Mouse (Mus musculus) cerebellum, adult (tissue): ENCODE data around the gene Dcst2.

ENCODE experiments used
- ATAC-seq: cut with Nextera tagmentation; 2 replicates; pipeline ENCODE4 v1.9.2; 2017; ENCODE audit warnings: mild to moderate bottlenecking, moderate library complexity, mixed read lengths; ENCODE audit not compliant: insufficient number of reproducible peaks, low FRiP score, low TSS enrichment

Gene Dcst2

DNA sequence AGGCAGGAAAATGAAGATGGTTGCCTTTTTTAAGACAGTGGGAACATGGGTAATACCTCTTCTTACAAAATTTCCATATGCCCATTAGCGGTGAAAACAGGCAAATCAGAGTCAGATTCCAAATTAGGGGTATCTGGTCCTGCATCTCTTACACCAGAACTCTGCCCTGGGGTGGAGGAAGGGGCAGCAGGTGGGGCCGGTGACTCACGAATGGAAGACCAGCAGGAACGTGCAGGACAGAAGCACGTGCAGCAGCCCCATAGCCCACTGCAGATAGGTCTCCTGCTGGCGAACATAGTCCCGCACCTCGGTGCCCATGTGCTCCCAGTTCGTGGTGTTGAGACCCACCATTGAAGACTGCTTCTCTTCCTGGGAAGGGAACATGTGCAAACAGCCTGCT lies 5.7 kb upstream of the Dcst2 start:
- ATAC-seq: no peak

DNA sequence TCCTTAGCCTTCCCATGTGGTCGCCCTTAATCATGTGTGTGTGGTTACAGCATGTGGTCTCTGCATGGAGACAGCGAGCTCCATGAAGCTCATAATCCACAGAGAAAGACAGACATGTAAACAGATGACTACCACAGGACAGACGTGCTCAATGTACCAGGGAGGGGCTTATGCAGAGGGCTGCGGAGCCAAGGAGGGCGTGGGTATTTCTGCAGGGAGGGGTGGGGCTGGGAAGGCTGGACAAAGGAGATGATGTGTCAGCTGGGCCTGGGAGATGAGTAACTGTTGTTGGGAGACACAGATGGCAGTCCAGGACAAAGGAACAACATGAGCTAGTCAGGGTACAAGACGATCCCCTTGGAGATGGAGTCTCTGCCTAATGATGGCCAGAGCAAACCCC lies 2.1 kb upstream of the Dcst2 start:
- ATAC-seq: no peak

DNA sequence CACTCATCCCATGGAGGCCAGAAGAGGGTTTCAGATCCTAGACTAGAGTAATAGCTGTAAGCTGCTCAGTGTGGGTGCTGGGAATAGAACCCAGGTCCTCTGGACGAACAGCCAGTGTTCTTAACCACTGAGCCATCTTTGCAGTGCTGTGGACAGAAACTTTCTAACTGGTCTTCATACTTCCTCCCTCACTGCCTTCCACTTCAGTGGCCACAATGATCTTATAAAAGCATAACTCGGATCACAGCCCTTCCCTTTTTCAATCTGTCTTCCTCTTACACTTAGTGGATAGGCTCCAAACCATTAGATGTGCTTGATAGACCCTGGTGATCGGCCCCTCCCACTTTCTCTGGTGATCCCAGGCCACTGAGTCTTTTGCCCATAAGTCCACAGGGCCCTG lies 1.5 kb upstream of the Dcst2 start:
- ATAC-seq: no peak

DNA sequence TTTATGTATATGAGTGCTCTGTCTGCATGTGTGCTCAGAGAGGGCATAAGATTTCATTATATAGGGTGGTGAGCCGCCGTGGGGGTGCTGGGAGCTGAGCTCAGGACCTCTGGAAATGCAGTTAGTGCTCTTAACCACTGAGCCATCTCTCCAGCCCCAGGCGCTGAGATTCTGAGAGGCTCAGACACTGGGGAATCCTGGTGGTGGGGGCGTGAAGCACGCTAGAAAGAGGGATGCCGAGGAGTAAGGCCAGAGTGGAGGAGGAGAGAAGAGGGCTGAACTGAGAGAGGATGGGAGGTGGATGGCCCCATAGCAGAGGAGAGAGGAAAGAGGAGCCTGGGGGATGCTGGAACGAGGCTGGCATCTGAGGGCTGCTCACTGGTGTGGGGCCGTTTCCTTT lies 2.9 kb downstream of the Dcst2 start:
- no peak for ATAC-seq

DNA sequence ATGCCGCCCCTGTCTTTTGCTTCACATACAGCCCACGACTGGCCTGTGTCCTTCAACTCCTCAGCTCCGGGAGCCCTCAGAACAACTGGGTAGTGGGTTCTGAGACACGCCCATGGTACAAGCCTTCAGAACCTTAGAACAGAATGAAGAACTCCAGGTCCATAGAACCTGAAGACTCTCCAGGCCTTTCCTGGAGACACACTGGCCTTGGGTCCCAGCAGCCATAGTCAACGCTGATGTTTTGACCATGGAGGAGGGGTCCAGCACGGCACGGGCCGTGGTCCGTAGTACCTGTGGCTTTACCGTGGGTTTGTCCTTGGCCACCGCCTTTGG lies 3.3 kb downstream of the Dcst2 start, which contains the start of gene Dcst1:
Dcst1 (minus strand) TSS at position 101 of the 333 bp plus-strand sequence.
- ATAC-seq: no peak

DNA sequence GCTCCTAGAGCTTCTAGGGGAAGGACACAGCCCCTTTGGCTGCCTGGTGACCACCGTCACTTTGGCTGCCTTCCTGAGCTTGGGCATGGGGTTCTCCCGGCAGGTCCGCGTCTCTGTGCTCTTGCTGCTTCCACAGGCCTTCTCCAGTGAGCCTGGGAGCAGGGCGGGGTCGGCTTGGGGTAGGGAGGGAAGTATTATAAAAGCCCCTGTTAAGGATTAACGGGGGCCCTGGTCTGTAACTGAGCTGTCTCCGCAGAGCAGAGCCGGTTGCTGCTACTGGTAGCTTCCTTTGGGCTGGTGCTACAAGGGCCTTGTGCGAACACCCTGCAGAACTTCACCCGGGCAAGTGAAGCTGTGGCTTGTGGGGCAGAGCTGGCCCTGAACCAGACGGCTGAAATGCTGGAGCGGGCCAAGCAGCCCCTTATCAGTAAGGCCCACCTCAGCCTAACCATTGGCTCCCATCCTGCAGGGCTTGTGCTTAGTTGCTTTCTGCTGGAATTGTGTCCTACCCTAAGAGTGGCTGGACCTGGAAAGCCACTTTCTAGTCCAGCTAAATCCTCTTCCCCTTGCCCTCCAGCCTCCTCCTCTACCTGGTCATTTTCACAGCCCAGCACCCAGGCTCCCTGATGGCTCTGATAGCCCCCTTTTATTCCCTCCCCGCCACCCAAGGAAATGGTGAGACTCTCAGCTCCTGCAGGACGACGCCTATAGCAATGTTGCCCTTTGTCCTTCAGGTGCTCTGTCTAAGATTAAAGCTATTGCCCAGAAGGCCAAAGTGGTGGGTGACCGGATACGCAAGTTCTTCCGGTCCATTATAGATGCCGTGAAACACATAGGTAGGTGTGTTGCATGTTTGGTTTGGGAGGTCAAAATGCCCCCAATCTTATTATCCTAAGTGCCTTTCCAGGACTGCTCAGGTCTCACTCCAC lies 4.0 kb downstream of the Dcst2 start:
- ATAC-seq: no peak

DNA sequence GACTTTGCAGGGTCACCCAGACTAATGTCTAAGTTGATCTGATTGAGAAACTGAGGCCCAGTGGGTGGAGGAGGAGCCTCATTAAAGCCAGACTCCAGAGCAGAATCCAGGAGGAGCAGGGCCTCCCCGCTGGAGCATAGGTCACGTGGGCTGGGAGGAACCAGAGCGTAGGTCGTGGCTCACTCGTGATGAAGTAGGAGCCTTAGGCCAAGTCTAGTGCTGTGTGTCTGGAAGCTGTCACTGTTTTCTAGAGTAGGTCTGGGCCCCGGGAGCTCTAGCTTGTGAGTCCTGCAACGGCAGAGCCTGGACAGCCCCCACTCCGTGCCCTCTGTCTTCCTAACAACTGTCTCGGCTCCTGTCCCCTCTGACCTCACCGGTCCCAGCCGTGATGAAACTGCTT lies 5.6 kb downstream of the Dcst2 start:
- no peak for ATAC-seq

DNA sequence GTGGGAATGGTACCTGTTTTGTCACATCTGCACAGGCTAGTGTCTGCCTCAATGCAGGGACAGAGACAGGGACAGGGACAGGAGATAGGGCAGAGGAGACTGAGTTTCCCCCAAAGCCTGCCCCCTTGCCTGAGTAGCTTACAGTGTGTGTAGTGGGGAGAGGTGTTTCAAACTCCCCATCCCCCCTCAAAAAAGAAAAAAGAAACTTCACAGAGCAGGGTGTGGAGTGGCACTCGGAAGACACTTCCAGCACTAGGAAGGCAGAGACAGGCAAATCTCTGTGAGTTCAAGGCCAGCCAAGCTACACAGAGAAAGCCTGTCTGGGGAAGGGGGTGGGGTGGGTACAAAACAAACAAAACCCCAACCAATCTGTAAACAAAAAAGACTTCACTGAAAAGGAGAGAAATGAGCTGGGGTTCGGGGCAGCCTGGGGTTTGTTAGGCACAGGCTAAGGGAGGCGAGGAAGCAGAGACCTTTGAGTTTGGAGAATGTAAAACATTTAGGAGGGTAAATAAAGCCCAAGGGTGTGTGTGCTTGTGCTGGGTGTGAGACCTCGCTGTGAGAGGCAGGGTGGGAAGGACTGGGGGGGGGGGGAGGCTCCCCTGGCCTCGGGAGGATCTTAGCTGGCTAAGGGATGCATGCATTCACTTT lies 11.9 kb downstream of the Dcst2 start:
- no peak for ATAC-seq

DNA sequence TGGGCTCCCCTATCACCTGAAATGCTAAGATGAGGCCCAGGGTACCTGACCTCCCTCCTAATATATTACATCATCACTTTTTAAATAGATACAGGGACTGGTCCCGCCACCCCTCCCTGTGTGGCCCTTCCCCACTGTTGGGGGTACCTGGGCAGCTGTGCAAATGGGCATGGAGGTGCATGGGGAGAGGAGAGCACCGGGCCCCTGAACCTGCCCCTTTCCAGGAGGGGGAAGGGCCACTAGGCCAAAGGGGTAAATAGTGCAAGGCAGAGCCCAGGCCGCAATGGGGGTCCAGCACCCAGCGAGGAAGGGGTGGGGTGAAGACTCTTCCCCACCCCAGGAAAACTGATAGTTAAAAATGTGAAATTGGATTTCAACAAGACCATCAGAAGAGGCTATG lies 16.1 kb downstream of the Dcst2 start:
- no peak for ATAC-seq

DNA sequence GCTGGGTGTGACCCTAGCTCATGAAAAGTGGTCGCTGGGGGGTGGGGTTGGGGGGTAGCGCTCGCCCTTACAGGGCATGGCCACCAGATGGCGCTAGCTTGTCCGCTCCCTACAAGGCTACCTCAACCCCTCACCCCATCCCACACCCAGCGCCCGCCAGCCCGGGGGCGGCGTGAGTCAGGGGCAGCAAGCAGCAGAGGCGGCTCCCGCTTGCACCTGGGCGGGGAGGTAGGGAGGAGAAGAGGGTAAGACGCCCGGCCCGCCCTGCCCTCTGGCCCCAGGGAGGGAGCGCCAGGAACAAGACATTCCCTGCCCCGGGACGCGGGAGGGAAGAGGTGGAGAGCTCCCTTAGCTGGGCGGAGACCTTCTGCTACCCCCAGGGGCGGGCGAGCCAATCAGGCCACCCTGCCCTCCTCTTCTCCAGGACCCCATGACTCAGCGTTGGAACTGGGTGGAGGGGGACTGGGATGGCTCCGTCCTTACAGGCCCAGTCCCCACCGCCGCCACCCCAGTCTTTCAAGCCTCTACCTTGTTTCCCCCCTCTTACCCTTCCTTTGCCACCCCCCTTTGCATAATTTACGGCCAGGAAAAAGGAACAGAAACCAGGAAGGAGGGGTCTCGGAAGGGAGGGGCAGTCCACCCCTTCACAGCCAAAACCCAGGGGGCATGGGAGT lies 16.8 kb downstream of the Dcst2 start:
- peak; percentile 46 for ATAC-seq

DNA sequence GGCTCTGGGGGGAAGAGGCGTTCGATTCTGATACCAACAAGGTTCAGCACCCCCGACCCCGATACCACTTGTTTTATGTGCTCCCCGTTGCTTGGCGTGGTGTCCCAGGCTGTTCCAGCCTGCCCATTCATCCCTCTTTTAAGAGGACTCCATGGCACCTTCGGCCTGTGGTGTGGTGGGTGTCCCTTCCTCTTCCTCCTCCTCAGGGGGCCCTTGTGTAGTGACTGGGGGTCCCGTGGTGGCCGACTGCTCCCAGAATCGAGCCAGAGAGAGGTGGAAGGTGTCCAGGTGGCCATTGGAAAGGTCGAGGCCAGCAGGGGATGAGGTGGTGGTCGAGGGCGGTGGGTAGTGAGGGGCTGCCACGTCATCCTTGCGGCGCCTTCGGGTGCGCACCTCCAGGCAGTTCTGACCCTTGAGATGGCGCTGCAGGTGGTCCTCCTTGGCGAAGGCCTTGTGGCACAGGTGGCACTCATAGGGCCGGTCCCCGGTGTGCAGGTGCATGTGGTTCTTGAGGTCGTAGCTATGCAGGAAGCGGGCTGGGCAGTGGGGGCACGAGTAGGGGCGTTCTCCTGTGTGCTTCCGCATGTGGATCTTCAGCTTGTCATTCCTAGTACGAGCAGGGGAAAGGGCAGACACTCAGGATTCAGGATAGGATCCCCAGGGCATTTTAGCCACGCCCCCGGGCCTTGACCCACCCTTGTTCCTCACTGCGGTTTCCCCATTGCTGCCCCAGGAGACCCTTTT lies 17.8 kb downstream of the Dcst2 start:
- ATAC-seq: no peak

DNA sequence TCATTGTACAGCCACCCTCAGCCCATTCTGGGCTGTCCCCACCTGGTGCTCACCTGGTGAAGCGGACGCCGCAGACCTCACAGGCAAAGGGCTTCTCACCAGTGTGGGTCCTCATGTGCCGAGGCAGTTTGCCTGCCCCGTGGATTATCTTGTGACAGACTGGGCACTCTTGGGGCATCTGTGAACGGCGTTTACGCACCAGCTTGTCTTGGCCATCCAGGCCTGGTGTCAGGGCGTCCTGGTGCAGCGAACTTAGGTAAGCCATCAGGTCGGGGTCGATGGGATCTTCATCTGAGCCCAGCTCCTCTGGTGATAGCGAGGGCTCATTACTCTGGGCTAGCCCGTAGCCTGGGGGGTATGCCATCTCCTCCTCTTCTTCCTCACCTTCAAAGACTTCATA lies 18.5 kb downstream of the Dcst2 start:
- ATAC-seq: no peak

DNA sequence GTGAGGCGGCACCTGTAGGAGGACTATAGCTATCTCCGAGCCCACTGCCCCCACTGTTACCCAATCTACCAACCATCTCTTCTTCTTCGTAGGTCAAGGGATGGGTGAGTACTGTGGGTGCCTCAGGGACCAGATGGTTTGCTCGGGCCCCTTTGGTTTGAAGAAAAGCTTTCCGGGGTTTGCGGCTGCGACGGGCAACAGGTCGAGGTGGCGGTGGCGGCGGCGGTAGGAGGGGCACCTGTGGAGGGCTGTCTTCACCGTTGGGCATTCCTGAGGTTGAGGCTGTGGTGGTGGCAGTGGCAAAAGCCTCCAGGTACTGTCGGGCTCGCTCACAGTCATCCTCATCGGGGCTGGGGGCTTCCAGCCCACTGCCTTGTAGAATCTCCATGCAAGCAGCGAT lies 18.9 kb downstream of the Dcst2 start:
- ATAC-seq: no peak

DNA sequence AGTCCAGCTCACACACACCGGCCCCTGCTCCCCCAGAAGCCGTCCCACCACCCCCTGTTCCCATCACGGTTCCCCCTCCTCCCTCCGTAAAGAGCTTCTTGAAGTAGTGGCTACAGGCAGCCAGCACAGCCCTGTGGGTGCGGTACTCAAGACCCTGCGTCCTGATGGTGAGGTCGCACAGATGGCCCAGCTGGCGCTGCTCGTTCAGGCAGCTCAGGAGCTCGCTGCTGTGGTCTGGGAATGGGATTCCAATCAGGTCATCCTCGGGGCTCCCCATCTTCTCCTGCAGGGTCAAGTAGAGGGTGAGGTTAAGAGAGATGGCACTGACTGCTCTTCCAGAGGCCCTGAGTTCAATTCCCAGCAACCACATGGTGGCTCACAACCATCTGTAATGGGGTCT lies 19.5 kb downstream of the Dcst2 start:
- ATAC-seq: no peak

DNA sequence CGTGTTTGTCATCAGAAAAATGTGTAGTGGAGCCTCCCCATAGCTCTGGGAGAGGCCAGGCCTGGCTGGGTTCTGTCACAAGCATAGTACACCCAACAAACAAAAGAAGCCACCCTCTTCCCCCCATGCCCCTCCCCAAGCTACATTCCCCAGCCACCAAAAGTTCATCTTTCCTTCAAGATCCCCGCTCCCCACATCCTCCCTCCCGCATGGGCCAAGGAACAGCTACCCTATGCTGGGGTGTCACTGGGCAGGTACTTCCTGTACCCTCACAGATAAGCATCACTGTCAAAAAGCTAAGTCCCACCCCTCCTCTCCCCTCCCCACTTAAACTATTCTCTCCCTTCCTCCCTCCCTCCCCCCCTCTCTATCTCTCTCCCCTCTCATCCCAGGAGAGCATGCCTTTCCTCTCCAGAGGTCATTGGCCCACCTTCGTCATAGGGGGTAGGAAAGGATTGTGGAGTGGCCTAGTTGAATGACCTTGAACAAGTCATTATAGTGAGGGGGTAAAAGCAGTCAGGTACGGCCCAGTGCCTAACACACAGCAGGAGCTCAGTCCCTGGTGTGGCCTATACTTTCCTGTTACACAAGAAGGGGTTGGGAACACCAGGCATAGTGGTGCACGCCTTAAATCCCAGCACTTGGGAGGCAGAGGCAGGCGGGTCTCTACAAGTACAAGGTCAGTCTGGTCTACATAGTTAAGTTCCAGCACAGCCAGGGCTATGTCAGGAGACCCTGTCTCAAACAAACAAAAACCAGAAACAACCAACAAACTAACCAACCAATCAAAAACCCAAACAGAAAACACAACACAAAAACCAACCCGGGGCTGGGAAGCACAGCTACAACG lies 20.5 kb downstream of the Dcst2 start:
- no peak for ATAC-seq

DNA sequence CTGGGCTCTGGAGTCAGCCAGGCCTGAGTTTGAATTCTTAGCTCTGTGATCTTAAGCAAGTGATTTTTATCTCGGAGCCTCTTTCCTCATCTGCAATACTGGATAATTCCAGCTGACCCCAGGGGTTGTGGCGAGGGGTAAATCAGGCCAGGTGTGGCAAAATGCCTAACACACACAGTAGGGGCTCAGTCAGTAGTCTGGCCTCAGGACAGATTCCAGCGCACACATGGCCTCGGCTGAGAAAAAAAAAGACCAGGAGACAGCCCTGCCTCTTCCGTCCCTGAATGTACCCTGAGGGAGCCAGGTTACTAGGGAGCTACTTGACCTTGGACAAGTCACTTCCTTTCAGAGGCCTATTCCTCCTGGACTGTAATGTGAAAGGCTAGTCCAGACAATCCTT lies 21.2 kb downstream of the Dcst2 start:
- no peak for ATAC-seq

DNA sequence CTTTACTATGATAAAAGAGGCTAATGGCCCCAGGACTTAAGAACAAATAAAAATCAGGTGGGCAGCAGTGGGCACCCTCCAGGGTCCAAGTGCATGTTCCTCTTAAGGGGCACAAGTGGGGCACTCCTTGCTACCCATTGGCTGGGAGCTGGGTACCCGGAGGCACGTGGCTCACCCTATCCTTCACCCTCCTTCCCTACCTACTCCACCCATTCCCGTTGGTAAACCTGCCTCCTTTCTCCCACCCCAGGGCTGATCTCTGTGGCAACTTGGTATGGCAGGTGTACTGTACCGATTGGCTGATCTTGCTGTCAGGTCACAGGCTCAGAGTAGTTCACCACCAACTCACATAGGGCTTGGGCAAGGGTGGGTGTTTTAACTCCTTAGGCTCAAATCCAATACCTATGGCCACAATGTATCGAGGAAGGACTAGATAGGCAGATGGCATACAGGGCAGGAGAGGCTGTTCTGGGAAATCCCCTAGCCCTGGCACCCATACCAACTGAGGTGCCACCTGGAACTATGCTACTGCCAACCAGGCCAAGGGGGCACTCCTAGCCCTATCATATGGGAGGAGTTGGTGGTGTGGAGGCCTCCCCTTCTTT lies 22.0 kb downstream of the Dcst2 start:
- ATAC-seq: no peak

DNA sequence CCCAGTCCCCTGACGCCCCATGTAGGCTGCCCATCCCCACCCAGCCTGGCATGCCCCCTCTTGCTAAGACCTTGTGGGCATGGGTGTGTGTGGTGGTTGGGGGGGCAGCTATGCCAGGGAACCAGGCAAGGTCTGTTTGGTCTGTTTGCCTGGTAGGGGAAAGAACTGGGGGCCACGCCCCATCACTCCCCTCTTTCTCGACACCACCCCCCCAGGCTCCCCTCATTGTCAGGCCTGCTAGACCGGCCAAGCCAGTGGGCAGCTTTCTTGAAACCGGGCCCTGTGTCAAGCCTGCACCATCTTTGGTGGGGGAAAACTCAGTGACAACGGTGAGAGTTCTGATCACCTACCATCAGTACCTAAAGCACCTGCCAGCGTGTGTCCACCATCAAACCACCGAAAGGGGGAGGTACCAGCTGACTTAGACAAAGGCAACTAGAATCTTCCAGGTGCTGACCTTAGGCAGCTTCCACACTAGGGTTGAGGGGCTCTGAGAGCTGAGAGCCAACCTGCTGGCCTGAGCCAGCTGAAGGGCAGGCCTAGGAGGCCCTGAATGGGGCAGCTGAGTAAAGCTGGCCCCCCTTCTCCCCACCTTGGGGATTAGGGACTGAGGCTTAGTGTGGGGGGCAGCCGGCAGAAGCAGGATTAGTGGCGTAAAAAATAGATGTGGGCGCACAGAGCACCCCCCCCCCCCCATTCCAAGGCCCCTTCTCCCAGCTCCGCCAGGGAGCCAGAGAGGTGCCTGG lies 22.7 kb downstream of the Dcst2 start:
- no peak for ATAC-seq

DNA sequence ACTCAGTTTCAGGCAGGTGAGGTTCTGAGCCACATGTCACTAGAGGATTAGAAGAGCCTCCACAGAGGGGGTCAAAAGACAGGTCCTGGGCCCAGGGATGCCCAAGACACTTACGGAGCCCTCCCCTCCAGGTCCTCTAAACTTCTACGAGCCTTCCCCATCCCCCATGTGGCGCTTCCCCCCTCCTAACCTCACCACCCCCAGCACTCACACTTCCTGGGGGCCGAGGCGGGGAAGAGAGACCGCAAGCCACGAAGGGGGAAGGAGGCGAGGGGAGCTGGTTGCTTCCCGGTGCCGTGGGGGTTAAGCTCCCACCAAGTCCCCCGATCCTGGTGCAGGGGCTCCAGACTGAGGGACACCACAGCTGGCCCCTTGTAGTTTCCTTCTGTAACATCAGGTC lies 23.7 kb downstream of the Dcst2 start:
- ATAC-seq: no peak
